Mouse (Mus musculus): Measurements from ENCODE around the gene Gm21972.

DNA sequence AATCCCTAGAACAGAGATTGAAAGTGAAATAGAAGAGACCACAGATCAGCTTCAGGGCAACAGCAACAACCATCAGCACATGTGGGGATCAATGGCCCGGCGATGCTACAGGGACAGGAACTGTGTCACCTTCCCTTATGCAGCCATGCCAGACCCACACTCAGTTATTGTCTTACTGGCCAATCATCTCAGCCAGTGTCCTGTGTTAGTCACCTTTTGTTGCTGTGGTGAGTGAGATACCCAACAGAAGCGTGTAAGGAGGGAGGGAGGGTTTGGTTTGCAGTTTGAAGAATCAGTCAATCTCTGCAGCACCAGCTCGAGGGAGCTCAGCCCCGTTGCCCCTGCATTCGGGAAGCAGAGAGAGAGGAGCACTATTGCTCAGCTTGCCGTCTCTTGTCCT lies 77.2 kb downstream of the Gm21972 start:
- no peak for TF ChIP-seq EP300 (IDR thresholded peaks at IDR 0.05; ENCODE audit: low read length)
- no peak for TF ChIP-seq SMC3 (IDR thresholded peaks at IDR 0.05; ENCODE audit: low read depth, low read length)
- TF ChIP-seq POLR2A (IDR thresholded peaks at IDR 0.05; ENCODE audit: low read depth, low read length) = no peak
- TF ChIP-seq MAFK (IDR thresholded peaks at IDR 0.05; ENCODE audit: insufficient replicate concordance, low read length) = no peak
- no peak for TF ChIP-seq SIN3A (IDR thresholded peaks at IDR 0.05; ENCODE audit: low read length)
- no peak for TF ChIP-seq CTCF (conservative IDR thresholded peaks at IDR 0.05 in 1 of 2, IDR thresholded peaks at IDR 0.05 in 1 of 2; ENCODE audit: low read depth in 2 of 2, low read length in 2 of 2)
- TF ChIP-seq NRF1 (IDR thresholded peaks at IDR 0.05; ENCODE audit: low read depth, low read length) = no peak
- TF ChIP-seq ZNF384 (IDR thresholded peaks at IDR 0.05; ENCODE audit: low read depth, low read length) = no peak
- no peak for TF ChIP-seq KAT2A (IDR thresholded peaks at IDR 0.05; ENCODE audit: insufficient replicate concordance, low read length)
- no peak for TF ChIP-seq USF1 (IDR thresholded peaks at IDR 0.05; ENCODE audit: low read depth, low read length)
- no peak for TF ChIP-seq ZKSCAN1 (IDR thresholded peaks at IDR 0.05; ENCODE audit: borderline replicate concordance, low read depth, low read length)

Measured in CH12.LX (cell line).